ENCODE assay signal across 33 mouse cellular contexts in the genomic region with DNA sequence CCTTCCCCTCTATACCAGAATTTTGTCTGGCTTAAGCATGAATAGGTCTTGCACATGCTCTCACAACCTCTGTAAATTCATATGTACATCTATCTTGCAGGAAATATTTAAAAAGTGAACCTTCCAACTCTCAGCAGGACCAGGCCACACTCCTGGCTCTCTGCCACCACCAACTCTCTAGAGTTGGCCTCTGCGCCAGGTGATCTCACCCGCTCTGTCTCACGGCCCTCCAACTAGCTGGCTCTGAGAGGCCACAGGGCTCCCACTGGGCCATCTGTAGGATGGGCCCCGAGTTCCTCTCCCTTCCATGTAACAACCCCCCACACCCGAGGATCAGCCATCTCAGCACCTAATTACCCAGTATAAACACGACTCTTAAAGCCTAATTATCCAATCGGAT. TPM values are rescaled to one million over a fixed set of nuclear protein-coding genes. Genes with fewer than 3 reads are reported as not detected.
DNase-seq lines count a peak whose midpoint lies in the region; ATAC-seq lines count a peak whose summit lies in the region.
"Had no signal": no experiment of that assay in that cellular context is flagged by ENCODE, and none has a peak within 500 bp of the region (broad histone marks: within the 10 kb centered on the region; RNA-seq: fewer than 3 reads in every experiment).

No protein-coding gene starts in this region.

- no peak overlapping the region for H3K27ac ChIP-seq in heart, embryonic 12.5 days (ENCODE audit: poor library complexity, severe bottlenecking)
- H3K27ac ChIP-seq: heart, embryonic 13.5 days; hindbrain, embryonic 13.5 days; midbrain, embryonic 10.5 days; neural tube, embryonic 13.5 days; stomach, embryonic 15.5 days had no signal

- H3K9ac ChIP-seq in heart, embryonic 12.5 days = no peak overlapping the region
- H3K9ac ChIP-seq: heart, embryonic 13.5 days; hindbrain, embryonic 13.5 days; neural tube, embryonic 13.5 days; stomach, embryonic 15.5 days had no signal

- H3K27me3 ChIP-seq in heart, embryonic 12.5 days (replicated peaks) = no peaks in the 10 kb centered on the region
- H3K27me3 ChIP-seq: heart, embryonic 13.5 days; hindbrain, embryonic 13.5 days; neural tube, embryonic 13.5 days; stomach, embryonic 15.5 days had no signal

- no peaks in the 10 kb centered on the region for H3K36me3 ChIP-seq in heart, embryonic 12.5 days
- H3K36me3 ChIP-seq: heart, embryonic 13.5 days; hindbrain, embryonic 13.5 days; midbrain, embryonic 10.5 days; neural tube, embryonic 13.5 days; stomach, embryonic 15.5 days had no signal

- no peak overlapping the region for H3K4me3 ChIP-seq in heart, embryonic 12.5 days
- H3K4me3 ChIP-seq: heart, embryonic 13.5 days; hindbrain, embryonic 13.5 days; midbrain, embryonic 10.5 days; myocyte; neural tube, embryonic 13.5 days; stomach, embryonic 15.5 days had no signal

- peak; percentile 2 for DNase-seq in adrenal gland, postnatal 25 days
- no peak for DNase-seq in adrenal gland, adult 18-20 months (ENCODE audit: low spot score in 2 of 2)
- peak; percentile 2 for DNase-seq in 3134 (ENCODE audit: extremely low read depth, insufficient read length, low spot score)
- DNase-seq in cerebellum, adult 11-12 months = peak; percentile 23
- peak; percentile 54 to 62 for DNase-seq in cerebellum, postnatal 10 days
- DNase-seq in gastrocnemius, adult 18-20 months (ENCODE audit: low spot score) = no peak
- DNase-seq in lung, postnatal 4 days = no peak
- DNase-seq: embryo, embryonic 11 days; gastrocnemius, postnatal 10 days; heart, postnatal 14 days; kidney, adult 18-20 months; kidney, postnatal 10 days; right cerebral cortex, adult 18-20 months had no signal

- H3K4me2 ChIP-seq in heart, embryonic 12.5 days = no peak overlapping the region
- H3K4me2 ChIP-seq: heart, embryonic 13.5 days; hindbrain, embryonic 13.5 days; neural tube, embryonic 13.5 days; stomach, embryonic 15.5 days had no signal

- WGBS in heart, embryonic 12.5 days = 68% methylated on average over 7 of the region's 7 CpGs

- H3K4me1 ChIP-seq in heart, embryonic 12.5 days (replicated peaks) = no peaks in the 10 kb centered on the region
- H3K4me1 ChIP-seq: heart, embryonic 13.5 days; hindbrain, embryonic 13.5 days; neural tube, embryonic 13.5 days; stomach, embryonic 15.5 days had no signal

- no peaks in the 10 kb centered on the region for H3K9me3 ChIP-seq in heart, embryonic 12.5 days (replicated peaks)
- H3K9me3 ChIP-seq: heart, embryonic 13.5 days; hindbrain, embryonic 13.5 days; midbrain, embryonic 10.5 days; neural tube, embryonic 13.5 days; stomach, embryonic 15.5 days had no signal

- ATAC-seq in heart, embryonic 12.5 days (ENCODE audit: insufficient number of reproducible peaks, low FRiP score) = no peak
- ATAC-seq: CD4-positive, CD25-positive, alpha-beta regulatory T cell, adult 4 months; forebrain, embryonic 14.5 days; lung, postnatal 0 days; midbrain, embryonic 16.5 days had no signal

RNA-seq across cellular contexts. Expression of a gene that starts 10.4 kb away (rescaled TPM):
- not detected in 2 replicates for total RNA-seq in adrenal gland, postnatal 25 days (2021)
- not detected for total RNA-seq in adrenal gland, adult 18-20 months (2021)
- polyA plus RNA-seq in heart, embryonic 12.5 days (2016; fragmentation: Nextera tagmentation; extraction: Ambion mirVana) = not detected in 2 replicates
- total RNA-seq in gastrocnemius, adult 18-20 months (2021) = not detected
- total RNA-seq: gastrocnemius, postnatal 10 days; granulocyte monocyte progenitor cell, adult 5-6 weeks; heart, postnatal 14 days; layer of hippocampus, postnatal 10 days; left cerebral cortex, adult 8-10 months; liver, adult 2 months had no signal
- polyA plus RNA-seq: CD4-positive, CD25-positive, alpha-beta regulatory T cell, adult 4 months; embryonic facial prominence, embryonic 14.5 days; forebrain, embryonic 14.5 days; heart, embryonic 13.5 days; hindbrain, embryonic 13.5 days; limb, embryonic 11.5 days; liver, adult 2 months; liver, embryonic 16.5 days; lung, postnatal 0 days; midbrain, embryonic 10.5 days; midbrain, embryonic 16.5 days; myocyte; neural tube, embryonic 13.5 days; stomach, embryonic 15.5 days; thymus, postnatal 0 days; urinary bladder, adult 2 months had no signal

Comparison
In these comparisons a context has a peak if more than half of its experiments do, and no peak if none do; other contexts are left out.
1. DNase-seq: peak in adrenal gland, postnatal 25 days (single experiment), 3134 (single experiment), cerebellum, adult 11-12 months (single experiment) and cerebellum, postnatal 10 days (2 of 2); none in adrenal gland, adult 18-20 months (0 of 2), gastrocnemius, adult 18-20 months (single experiment) and lung, postnatal 4 days (0 of 2).